Mouse (Mus musculus): ENCODE results near the gene Gimap3.

The Gimap3 gene

DNA sequence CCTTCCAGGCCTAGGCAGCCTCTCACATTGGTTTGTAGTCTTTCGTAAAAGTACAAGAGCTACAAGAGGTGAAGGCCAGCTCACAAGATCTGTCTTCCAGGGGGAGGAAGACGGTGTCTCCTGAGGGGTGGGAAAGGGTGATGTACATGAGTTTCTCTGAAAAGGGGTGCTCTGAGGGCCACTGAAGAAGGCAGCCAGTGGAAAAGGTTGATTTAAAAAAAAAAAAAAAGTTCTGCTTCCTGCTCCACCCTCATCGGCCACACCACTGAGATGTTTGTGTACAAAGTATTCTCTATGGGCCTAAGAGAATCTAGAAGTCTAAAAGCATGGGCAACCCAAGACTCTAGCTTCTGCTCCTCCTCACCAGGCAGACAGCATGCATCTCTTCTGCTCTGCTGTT, at the start of gene Gimap3:
TSS of gene Gimap3 (minus strand) at position 156 of the 400 bp plus-strand sequence.
- DNase-seq, result no peak

DNA sequence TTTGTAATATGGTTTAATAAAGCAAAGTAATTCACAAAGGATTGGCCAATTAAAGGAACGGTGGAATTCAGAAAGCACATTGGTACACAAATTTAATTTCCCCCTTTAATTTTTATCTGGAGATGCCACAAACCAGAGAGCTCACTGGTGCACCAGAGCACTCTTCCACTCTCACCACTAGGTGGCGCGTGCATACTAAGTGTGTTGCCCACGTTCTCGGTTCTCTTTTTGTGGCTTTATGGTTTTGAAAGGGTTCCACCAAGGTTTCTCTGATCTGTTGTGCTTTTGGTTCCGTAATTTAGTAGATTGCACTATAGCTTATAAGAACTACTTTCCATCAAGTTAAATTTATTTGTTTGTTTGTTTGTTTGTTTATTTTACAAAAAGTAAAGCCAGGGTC, 47.2 kb upstream of the Gimap3 start:
- DNase-seq, result peak; percentile 68 to 80

DNA sequence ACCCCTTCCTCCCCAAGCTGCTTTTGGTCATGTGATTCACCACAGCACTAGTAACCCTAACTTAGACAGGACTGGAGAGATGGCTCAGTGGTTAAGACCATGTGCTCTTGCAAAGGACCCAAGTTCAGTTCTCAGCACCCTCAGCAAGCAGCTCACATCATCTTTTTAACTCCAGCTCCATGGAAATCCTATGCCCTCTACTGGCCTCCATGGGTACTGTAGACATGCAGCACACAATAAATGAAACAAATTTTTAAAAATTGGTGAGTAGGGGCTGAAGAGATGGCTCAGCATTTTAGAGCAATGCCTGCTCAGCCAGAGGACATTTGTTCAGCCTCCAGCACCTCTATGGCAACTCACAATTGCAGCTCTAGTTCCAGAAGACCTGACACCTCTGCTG, 44.4 kb upstream of the Gimap3 start:
- no peak for DNase-seq

DNA sequence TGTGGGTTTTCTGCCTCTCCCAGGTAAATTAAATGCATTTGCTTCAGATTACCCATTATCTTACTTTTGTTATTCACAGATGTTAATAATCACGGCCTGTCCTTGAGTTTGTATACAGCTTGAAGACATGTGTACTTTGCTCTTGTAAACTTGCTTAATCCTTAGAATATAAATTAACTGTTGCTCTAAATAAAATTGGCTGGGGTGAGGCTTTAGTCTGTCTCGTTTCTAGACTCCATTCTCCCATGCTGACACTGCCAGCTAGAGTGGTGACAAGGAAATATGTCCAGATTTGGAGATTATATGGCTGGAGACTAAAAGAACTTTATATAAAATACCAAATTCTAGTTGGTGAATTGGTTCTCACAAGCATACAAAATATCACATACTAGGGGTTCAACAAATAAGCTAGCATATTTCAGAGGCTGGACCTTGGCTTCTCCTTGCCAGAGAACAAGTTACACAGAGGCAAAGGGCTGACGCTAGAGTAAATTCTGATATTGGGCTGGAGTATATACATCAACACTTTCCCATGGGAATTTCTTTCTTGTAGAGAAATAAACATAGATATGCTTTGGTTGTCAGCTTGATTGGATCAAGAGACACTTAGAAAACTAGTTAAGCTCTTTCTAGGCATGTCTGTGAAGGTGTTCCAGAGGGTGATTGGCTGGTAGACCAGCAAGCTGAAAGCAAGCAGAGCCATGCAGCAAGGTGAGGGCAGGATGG, 39.0 kb upstream of the Gimap3 start:
- DNase-seq, result no peak

DNA sequence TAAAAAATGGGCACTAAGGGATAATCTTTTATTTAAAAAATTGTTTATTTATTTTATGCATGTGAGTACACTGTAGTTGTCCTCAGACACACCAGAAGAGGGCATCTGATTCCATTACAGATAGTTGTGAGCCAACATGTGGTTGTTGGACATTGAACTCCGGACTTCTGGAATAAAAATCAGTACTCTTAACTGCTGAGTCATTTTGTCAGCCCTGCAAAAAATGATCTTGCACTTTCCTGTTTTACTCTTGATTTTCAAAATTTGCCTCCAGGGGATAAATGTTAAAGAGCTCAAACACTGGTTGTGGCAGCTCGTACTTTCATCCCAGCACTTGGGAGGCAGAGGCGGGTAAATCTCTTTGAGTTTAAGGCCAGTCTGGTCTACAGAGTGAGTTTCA, 36.1 kb upstream of the Gimap3 start:
- no peak for DNase-seq

DNA sequence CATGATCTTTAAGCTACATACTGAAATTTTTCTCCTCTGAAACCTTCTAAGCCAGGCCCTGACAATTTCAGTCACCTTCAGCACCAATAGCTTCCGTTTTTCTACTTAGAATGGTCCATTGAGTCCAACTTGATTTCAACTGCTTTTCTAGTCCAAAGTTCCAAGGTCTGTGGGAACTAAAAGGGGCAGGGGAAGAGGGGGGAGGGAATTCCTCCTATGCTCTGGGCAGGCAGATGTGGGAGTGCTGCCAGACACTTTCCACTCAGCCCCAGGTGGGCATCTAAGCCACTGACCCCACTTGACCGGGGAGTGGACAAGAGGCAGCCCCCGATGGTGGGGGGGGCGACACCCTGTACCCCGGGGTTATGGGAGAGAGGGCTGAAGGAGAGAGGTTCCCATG, 33.7 kb upstream of the Gimap3 start:
- no peak for DNase-seq

DNA sequence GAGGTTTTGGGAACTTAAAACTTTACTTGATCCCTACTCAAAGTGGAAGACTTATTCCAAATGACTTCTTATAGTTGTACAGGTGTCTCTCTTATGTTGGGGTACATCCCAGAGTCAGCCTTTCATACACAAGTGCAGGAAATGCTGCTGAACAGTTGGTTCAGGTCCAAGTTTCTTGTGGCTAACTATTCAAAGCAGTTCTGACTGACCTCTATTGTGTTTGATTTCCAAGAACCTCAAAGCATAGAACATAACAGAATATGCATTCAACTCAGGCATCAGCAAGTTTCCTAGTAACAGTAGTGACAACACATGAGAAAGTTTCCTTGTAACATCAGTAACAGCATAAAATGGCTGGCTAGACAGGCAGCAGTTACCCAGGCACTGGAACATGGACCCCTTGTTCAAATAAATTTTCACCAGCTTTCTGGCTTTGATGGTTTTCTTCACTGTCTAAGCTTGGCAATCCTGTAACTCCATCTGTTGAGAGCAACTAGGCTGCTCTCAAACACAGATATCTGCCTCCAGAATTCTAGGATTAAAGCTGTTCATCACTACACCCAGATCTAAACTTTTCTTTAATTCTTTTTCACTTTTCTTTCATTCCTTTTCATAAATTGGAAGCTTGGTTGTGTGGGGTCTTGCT, 32.9 kb upstream of the Gimap3 start:
- no peak for DNase-seq

DNA sequence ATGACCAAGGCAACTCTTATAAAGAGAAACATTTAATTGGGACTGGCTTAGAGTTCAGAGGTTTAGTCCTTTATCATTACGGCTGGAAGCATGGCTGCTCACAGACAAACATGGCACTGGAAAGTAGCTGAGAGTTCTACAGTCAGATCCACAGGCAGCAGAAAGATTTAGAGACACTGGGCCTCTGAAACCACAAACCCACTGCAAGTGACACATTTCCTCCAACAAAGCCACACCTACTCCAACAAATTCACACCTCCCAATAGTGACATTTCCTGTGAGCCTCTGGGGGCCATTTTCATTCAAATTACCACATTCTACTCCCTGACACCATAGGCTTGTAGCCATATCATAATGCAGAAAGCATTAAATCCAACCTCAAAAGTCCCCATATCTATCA, 31.2 kb upstream of the Gimap3 start:
- DNase-seq, result no peak

DNA sequence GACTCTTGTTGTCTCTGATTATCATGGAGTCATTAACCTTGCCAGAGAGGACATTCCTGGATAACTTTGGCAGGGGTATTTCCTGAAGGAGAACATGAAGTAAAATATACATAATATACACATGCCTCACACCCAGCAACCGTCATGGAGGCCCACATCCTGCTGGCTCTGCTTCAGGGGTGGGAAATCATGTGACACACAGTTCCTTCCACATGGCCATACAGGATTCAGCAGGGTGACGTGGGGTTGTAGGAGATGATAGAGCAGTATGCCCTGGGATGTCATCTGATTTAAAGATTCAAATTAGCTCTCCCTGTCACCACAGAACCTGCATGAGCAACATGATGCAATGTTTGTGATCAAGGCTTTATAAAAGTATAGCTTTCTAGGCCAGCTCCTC, 17.2 kb upstream of the Gimap3 start:
- DNase-seq, result no peak

DNA sequence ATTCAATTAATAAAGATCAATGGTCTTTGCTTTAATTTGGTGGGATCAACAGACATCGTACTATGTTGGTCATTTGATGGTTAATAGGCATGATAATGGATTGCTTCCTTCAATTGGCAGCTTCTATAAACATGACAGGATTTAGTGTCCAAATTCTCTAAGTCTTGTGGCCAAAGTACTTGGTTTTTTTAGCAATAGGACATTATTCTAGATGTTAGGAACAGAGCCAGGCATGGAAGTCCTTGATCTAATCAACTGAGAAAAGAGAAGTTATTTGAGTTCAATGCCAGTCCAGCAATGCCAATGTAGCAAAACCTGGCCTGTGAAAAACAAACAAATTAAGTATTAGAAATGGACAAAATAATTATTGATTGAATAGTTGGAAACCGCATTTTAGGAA, 14.9 kb upstream of the Gimap3 start:
- no peak for DNase-seq

DNA sequence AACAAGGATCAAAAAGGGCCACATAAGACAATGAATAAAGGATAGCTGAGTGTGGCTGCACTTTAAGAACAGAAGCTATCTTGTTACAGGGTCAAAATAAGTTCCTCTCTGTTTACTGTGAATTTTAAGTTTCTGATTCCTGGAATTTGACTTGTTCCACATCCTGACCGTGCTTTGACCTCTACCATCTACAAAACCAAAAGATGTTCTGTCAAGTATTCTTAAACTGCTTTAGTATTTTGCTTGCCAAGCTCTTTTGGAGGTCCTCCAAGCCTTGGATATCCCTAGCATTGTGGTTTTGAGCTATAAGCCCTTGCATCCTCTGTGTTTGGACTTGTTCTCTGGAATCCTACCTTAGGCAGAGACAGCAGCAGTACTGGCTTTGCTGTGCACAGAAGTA, 14.5 kb upstream of the Gimap3 start:
- peak in 1 of 2 experiments; percentile 25 for DNase-seq

DNA sequence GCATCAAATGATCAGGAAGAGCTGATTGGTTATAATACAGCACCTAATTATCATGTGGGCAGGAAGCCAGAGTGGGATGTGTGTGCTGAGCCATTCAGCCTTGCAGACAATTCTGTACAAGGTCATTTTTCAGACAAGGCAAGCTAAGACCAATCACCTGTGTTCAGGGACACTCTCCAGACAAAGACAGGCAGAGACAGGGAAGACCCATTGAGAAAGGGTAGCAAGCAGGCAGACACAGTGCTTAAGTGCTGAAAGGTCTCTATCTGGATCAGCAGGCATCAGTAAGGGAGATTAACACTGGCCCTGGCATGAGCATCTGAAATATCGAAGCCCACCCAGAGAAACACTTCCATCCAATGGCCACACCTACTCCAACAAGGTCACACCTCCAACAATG, 13.8 kb upstream of the Gimap3 start:
- DNase-seq, result no peak

DNA sequence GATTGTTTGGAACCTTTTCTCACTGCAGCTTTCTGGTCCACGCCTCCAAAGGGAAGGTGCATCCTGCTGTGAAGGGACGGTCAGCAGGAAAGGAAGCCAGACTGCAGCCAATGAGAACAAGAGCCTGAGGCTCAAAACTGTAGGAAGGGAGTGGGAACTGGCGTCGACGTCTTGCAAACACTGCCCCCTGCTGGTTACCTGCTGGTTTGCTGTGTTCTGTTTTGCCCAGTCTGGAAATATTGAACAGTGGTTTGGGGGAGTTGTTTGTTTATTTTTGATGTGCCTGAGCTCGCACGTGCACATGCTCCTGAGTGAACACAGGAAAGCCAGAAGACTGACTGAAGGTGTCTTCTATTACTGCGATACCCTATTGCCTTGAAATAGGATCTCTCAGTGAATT, 1.4 kb upstream of the Gimap3 start:
- peak; percentile 76 to 84 for DNase-seq

DNA sequence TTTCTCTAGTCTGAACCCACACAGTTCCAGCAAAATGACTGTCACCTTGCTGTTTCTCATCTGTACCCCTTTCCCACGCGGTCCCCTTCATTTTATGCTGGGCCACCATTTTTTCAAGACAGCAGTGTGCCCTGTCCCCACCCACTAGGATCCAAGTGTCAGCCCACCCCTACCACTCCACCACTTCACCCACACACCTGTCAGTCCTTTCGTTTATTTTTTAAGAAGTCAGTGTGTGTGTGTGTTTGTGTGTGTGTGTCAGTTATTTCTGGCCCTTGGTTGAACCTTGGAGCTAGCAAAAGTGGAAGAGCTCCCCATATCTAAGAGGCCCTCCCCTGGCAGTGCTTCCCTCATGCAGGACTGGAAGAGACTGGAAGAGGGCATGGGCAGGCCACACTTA, 1.7 kb downstream of the Gimap3 start:
- no peak for DNase-seq

DNA sequence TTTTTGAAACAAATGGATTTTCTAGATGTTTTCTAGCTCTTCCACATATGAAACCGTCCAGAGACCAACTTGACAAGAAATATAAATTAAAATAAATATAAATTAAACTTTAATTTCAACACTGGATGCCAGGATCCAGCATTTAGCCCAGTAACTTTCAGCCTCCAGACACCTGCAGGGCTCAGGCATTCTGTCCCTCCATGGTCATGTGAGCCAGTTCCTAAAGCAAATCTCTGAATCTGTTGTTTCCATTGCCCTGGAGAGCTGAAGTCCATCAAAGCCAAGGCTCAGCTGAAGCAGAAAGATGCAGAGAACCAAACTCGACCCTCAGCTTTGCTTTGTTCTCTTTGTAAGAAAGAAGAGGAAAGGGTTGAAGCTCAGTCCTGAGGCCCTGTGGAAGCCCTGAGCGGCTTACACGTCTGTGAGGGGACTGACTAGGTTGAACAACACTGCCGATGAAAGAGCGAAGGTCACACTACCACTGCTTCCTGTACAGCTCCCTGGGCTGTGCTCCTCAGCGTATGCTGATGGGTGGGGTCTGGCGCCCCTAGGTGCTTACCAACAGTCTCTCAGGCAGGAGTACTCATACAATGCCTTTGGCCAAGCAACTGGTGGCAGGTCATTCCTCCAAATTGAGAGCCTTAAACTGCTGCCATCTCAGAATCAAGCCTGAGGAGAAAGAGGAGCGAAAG, 2.3 kb downstream of the Gimap3 start:
- no peak for DNase-seq

DNA sequence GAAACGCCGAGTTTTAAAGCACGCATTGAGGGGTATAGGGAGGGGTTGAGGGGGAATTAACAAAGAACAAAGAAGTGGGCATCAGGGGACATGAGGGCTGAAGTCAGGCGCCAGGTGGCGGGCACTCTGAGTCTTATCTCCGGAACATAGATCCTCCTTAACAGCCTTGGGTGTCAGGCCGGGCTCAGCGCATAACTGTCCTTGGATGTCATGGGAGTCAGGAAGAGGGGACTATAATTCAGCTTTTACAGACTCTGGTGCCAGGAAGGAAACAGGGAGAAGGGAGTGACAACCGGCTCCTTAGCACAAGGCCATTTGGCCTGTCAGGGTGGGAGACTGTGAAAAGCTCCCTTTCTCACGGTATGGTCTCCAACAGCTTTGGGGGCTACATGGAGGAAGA, 6.2 kb downstream of the Gimap3 start:
- no peak for DNase-seq

DNA sequence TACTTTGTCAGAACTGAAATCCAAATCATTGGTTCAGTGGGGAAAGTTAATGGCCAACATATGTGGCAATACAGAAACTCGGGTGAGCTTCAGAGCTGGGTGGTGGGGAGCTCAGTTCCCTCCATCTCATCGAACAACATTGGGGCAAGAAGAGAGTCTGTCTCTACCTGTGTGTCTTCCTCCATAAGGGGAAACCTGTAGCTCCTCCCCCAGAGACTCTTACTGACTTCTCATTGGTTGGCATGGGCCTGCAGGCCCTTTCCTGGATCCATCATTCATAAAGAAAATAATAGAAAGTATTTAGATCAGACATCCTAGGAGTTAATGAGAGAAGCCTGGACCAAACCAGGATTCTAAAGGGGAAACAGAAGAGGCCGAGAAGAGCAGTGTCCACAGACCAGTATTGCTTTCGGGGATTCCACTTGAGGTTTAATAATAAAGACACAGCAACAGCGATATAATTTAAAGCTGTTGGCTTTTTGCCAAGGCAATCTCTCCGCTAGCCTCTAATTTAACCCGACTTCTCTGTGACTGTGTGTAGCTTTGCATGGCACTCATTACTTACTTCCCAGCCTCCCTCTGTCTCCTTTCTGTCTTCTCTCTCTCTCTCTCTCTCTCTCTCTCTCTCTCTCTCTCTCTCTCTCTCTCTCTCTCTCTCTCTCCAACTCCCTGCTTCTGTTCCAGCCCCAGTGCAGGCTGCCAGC, 6.9 kb downstream of the Gimap3 start:
- no peak for DNase-seq

DNA sequence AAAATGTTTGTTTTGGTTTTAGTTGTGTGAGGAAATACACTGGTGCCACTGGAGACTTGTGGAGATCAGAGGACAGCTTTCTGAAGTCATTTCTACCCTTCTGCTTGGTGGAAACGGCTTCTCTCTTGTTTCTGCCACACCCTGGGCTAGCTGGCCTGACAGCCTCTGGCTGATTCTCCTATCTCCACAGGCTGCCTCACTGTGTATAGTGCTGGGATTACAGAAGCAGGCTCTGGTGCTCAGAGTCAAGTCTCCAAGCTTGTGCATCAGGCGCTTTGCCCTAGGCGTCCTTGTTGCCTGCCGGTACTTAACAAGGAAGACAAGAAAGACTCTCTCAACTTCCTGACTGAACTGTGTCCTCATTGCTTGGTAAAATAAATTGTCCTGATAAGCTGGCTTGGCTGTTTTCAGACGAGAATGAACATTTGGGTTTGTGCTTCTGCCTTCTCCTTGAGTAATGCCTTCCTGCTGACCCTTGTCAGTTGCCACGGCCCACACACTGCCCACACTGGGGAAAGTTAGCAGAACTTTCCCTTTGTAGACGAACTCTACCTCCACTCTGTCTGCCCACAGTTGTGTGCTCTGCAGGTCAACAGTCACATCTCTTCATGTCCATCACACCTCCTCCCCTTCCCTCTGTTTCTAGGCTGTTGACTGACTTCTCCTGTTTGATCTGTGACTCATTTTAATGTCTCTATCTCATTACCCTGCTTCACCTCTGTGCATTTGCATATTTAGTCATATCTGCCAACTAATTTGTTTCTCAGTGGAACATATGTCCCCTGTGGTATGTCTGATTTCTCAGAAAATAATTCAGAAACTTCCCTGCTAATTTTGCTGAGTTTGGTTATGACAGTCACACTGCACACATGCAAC, 23.3 kb downstream of the Gimap3 start:
- peak in 1 of 2 experiments; percentile 33 for DNase-seq

DNA sequence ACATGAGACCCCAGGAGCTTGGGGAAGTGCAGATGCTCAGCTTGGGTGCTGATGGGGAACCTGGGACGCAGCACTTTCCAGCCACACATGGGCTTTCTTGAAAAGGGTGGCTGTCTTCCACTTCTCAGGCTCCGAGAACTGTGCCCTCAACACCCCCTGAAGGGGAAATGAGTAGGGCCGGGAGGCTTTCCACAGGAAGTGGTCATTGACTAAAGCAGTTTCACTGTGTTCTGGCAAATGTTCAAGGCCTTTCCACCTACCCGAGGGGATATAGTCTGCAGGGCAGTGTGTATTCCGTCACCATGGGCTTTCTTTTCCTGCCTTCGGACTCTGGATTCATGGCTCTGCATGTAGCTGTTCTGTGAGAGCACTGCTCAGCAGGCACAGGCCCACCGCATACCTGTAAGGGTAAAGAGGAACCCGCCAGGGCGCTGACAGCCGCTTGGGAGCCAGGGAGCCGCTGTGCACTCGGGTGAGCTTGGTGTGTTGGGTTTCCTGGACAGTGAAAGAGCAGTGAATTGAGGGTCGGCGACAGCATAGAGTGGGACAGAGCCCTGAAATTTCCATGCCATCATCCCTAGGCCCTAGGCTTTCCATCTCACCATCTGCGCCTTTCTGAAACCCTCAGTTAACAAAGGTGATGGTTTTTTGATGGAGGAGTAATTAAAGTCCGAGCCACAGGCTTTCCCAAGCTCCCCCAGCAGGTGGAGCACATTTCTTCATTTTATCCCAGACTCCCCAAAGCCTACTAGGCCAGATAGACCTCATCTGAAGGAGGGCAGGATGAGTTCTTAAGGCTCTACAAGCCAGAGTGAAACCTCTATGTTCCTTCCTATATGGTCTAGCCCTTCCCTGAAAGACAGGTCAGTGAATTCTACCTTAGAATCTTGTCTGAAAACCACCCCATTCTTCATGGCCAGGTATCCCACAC, 24.4 kb downstream of the Gimap3 start, which contains the start of gene Gimap5:
TSS of gene Gimap5 (plus strand) at position 239 of the 931 bp plus-strand sequence.
- peak; percentile 64 to 76 for DNase-seq

DNA sequence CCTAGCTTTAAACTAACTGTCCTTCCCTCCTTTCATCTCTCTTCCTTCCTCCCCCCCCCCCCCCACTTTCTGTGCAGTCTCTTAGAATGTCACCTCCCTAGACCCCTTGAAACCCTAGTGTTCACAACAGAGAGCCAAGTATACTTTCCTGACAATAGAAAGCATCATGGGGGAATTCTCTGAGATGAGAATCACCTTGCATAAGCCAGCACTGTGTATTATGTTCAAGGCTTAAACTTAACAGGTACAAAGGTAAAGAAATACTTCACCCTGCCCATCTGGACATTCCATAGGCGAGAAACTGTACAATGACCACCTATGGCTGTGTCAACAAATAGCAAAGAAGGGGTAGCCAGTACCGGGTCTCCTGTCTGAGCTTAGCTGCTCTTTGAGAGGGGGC, 25.2 kb downstream of the Gimap3 start:
- DNase-seq, result no peak
